Mouse (Mus musculus): Measurements from ENCODE around the gene Pomc.

DNA sequence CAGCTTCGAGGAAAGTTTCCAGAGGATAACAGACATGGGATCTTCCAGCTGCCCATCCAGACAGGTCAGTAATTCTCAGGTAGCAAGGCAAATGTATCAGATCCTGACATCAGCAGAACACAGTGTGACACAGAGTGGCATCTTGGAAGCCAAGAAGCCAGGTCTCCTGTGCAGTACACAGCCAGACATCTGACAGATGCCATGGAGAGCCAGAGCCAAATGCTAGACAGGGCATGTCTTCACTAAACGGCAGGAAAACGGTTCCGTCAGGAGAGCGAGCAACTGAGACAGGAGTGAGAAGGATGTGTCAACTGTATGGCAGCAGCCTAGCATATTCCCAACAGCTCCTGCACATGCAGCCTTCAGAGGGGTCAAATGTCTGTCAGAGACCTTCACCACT lies 45.7 kb downstream of the Pomc start:
- no peak for TF ChIP-seq EP300 (IDR thresholded peaks at IDR 0.05; ENCODE audit: low read depth)
- TF ChIP-seq CTCF (IDR thresholded peaks at IDR 0.05; ENCODE audit: low read depth), result no peak

Data from heart, postnatal 0 days (tissue).